Mouse (Mus musculus) kidney, postnatal 0 days (tissue): ENCODE measurements around the gene Mbd5. TPM values are rescaled to one million over a fixed set of nuclear protein-coding genes. Genes with fewer than 3 reads are reported as not detected.

ENCODE experiments used
- ATAC-seq: fragments of 200-750 bp; cut with Nextera tagmentation; replicated peaks from 2 replicates; pipeline ENCODE4 v1.8.0; 2017; ENCODE audit warnings: low read depth, moderate number of reproducible peaks, moderate TSS enrichment, moderate library complexity; ENCODE audit not compliant: low FRiP score
- DNase-seq: peaks from one replicate; pipeline ENCODE4 v3.0.0-alpha.2; 2016; ENCODE audit warnings: low spot score
- H3K27ac ChIP-seq: fragments of 300-500 bp; sonication (generic); 2 replicates; pipeline ENCODE4 v1.5.1; 2014; ENCODE audit warnings: mild to moderate bottlenecking
- H3K27me3 ChIP-seq: fragments of 300-500 bp; sonication (generic); 2 replicates; pipeline ENCODE4 v1.6.1; 2014; ENCODE audit warnings: low read length, mixed read lengths; ENCODE audit not compliant: insufficient read depth
- H3K36me3 ChIP-seq: fragments of 300-500 bp; sonication (generic); 2 replicates; pipeline ENCODE4 v1.6.1; 2014; ENCODE audit warnings: low read length, mixed read lengths; ENCODE audit not compliant: insufficient read depth
- H3K4me1 ChIP-seq: fragments of 300-500 bp; sonication (generic); replicated peaks from 2 replicates; pipeline ENCODE4 v1.6.1; 2014; ENCODE audit warnings: antibody characterized with exemption, low read length, mixed read lengths; ENCODE audit not compliant: insufficient read depth
- H3K4me2 ChIP-seq: fragments of 300-500 bp; sonication (generic); 2 replicates; pipeline ENCODE4 v1.6.1; 2014; ENCODE audit warnings: mild to moderate bottlenecking, low read length, moderate library complexity, mixed read lengths
- H3K4me3 ChIP-seq: fragments of 300-500 bp; sonication (generic); replicated peaks from 2 replicates; pipeline ENCODE4 v1.5.1; 2014; ENCODE audit warnings: low read depth, low read length
- H3K9ac ChIP-seq: fragments of 300-500 bp; sonication (generic); 2 replicates; pipeline ENCODE4 v1.6.1; 2014; ENCODE audit warnings: low read depth, low read length
- H3K9me3 ChIP-seq: fragments of 300-500 bp; sonication (generic); replicated peaks from 2 replicates; pipeline ENCODE4 v1.6.1; 2016; ENCODE audit warnings: low read length, inconsistent platforms, mixed read lengths
- CTCF ChIP-seq: IDR thresholded peaks from 2 replicates; pipeline ENCODE4 v1.5.1; 2016; ENCODE audit warnings: antibody characterized with exemption, low read depth, mild to moderate bottlenecking, moderate library complexity
- WGBS: fragments of 180-500 bp; shearing (Covaris S2); extraction: QIAGEN DNeasy Blood & Tissue Kit; methylation state at CpG from one replicate; pipeline ENCODE4 v1.1.7; 2014; 5-methylcytosine and 5-hydroxymethylcytosine counted together
- polyA plus RNA-seq: library from polyadenylated mRNA; unstranded; fragments of >200 nt; fragmentation: Nextera tagmentation; extraction: Ambion mirVana; gene quantifications from 2 replicates; pipeline ENCODE4 v1.2.1, GENCODE M21; 2015

Mbd5 gene
- polyA plus RNA-seq, 1 experiment from 2014 or later = 16.9 TPM

DNA sequence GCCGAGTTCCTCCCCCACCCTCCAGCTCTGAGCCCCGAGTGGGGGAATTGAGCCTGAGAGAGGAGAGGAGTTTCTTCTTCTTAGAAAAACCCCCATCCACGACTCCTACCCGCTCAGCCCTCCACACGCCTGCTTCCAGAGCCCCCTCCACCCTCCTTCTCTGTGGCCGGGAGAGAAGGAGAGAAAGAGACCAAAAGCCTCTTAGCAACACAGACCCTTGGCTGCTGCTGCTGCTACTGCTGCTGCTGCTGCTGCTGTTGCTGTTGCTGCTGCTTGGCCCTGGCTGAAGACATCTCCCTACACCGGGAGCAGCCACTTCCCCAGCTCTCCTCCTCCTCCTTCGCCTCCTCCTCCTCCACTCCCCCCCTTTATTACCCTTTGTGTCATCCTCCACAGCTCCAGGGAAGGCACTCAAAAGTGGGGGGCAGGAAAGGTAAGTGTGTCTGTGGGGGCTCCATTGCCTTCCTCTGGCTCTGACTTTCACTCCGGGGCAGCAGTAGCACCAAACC, 489 bp downstream of the Mbd5 start:
- Histone ChIP-seq H3K4me1 (0 out of 2 replicates have a peak, but pooled peaks cover 6% of the 10 kb centered on the region), H3K4me2 (peak overlapping the region; percentile 60), H3K9me3 (no peaks in the 10 kb centered on the region), H3K27ac (peak overlapping the region; percentile 98), H3K27me3 (no peaks in the 10 kb centered on the region), H3K36me3 (no peaks in the 10 kb centered on the region), H3K9ac (peak overlapping the region; percentile 88), H3K4me3 (peak overlapping the region; percentile 92)
- TF ChIP-seq CTCF = no peak
- ATAC-seq (peak; percentile 59), DNase-seq (peak; percentile 74)
- 0% methylated on average over 9 of the region's 9 CpGs for WGBS

DNA sequence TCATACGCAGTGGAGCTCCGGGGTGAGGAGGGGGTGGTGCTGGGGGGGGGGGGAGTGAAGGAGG, 776 bp downstream of the Mbd5 start, which contains the start of gene Orc4:
Gene Orc4, minus strand, starts transcription at position 26 of the 64 bp plus-strand sequence.
- WGBS = 0% methylated on average over 2 of the region's 2 CpGs

DNA sequence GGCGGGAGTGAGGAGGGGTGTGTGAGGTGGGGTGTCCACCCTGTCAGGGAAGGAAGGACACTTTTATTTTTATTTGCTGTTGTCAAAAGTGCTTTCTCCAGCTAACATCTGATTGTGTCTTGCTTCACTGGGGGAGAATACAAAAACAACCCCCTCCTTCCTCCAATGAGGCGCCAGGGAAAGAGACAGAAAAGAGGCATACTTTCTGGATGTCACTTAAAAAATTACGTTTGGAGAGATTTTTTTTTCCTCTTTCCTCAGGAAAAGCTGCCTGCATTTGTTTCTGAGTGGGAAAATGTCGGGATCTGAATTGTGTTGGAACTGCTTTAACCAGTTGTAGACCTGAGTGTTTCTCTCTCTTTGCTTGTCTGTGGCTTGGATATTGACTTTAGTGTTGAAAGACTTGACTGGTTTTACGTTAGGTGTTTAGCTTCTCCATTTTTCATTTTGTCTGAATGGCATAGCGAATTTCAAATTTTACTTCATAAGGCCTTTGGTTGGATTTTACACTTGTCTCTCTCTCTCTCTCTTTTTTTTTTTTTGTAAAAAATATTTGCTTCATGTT, 1.1 kb downstream of the Mbd5 start:
- DNase-seq (peak; percentile 49), ATAC-seq (no peak)
- TF ChIP-seq CTCF = no peak
- 0 out of 2 replicates have a peak, but pooled peaks cover 6% of the 10 kb centered on the region for H3K4me1 ChIP-seq
- H3K4me3 ChIP-seq = peak overlapping the region; percentile 92
- peak overlapping the region; percentile 60 for H3K4me2 ChIP-seq
- no peaks in the 10 kb centered on the region for H3K27me3 ChIP-seq
- no peaks in the 10 kb centered on the region for H3K9me3 ChIP-seq
- no peaks in the 10 kb centered on the region for H3K36me3 ChIP-seq
- peak overlapping the region; percentile 88 for H3K9ac ChIP-seq
- peak overlapping the region; percentile 98 for H3K27ac ChIP-seq
- WGBS = 4% methylated on average over 5 of the region's 6 CpGs

More for the DNA sequence above, 776 bp downstream of the Mbd5 start, which contains the start of gene Orc4:
- Histone ChIP-seq H3K27me3 (no peaks in the 10 kb centered on the region), H3K4me1 (0 out of 2 replicates have a peak, but pooled peaks cover 6% of the 10 kb centered on the region), H3K9ac (peak within 1 kb of the TSS; percentile 92), H3K27ac (peak within 1 kb of the TSS; percentile 98), H3K36me3 (no peaks in the 10 kb centered on the region), H3K4me3 (peak within 1 kb of the TSS; percentile 92), H3K9me3 (no peaks in the 10 kb centered on the region), H3K4me2 (peak within 1 kb of the TSS; percentile 68)
- ATAC-seq (no peak), DNase-seq (no peak)
- no peak for TF ChIP-seq CTCF

DNA sequence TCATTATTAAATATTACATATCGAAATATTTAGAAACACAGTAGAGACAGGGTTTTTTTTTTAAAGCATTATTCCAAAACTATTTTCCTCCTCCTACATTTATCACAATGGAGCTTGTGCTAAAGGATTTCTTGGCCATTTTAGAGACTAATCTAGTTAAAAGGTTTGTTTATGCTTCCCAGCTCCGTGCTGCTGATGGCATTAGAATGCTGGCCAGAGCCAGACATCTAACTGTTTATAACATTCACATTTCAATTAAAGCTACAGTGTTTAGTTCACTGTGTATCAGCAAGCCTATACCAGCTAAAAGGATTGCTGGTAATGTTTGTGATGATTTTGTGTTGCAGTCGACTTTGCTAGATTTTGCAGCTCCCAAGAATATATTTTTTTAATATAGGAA, 7.3 kb downstream of the Mbd5 start:
- H3K36me3 ChIP-seq = no peaks in the 10 kb centered on the region
- TF ChIP-seq CTCF = no peak
- no peaks in the 10 kb centered on the region for H3K4me1 ChIP-seq
- H3K9ac ChIP-seq = no peak overlapping the region
- DNase-seq = no peak
- 67% methylated on average over 3 of the region's 3 CpGs for WGBS
- ATAC-seq = no peak
- no peaks in the 10 kb centered on the region for H3K9me3 ChIP-seq
- H3K4me3 ChIP-seq = no peak overlapping the region
- H3K27me3 ChIP-seq = no peaks in the 10 kb centered on the region
- H3K4me2 ChIP-seq = no peak overlapping the region
- H3K27ac ChIP-seq = no peak overlapping the region

DNA sequence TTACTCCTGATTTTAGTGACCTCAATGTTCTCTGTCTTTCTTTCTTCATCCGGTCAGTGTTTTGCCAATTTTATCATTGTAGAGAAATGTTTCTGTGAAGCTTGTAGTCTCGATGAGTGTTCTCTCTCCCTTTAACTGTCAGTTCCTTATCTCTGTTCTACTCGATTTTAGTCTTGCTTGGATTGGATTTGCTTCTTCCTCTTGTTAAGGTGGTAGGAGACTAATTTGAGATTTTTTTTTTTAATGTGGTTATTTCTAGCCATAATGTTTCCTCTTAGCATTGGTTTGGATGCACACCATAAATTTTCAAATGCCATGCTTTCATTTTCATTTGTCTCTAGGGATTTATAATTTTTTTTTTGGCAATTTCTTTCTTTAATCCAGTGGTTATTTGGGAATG, 29.6 kb downstream of the Mbd5 start:
- ATAC-seq = no peak
- WGBS = 80% methylated on average over 3 of the region's 3 CpGs

DNA sequence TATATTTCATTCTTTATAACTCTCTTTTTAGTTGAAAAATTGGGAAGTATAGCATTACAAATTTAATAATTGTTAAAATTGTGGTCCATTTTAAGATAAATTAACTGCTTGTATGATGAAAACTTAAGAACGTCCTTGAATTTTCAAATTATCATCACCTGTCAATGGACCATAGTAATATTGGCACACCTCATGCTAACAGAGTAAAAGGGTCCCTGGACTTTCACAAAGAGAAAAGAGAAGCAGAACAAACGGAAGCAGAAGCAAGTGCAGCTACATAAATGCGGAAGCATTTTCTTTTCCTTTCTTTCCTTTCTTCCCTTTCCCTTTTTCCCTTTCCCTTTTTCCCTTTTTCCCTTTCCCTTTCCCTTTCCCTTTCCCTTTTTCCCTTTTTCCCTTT, 41.0 kb downstream of the Mbd5 start:
- Histone ChIP-seq H3K27me3 (no peaks in the 10 kb centered on the region), H3K27ac (no peak overlapping the region), H3K9me3 (no peaks in the 10 kb centered on the region), H3K4me2 (no peak overlapping the region), H3K36me3 (no peaks in the 10 kb centered on the region), H3K9ac (no peak overlapping the region), H3K4me1 (no peaks in the 10 kb centered on the region), H3K4me3 (no peak overlapping the region)
- ATAC-seq (no peak), DNase-seq (no peak)
- no peak for TF ChIP-seq CTCF
- 94% methylated on average over 3 of the region's 3 CpGs for WGBS

More for the DNA sequence above, 29.6 kb downstream of the Mbd5 start:
- no peak for TF ChIP-seq CTCF
- Histone ChIP-seq H3K27me3 (no peaks in the 10 kb centered on the region), H3K9me3 (no peaks in the 10 kb centered on the region), H3K36me3 (no peaks in the 10 kb centered on the region), H3K4me2 (no peak overlapping the region), H3K4me1 (no peaks in the 10 kb centered on the region), H3K4me3 (no peak overlapping the region), H3K27ac (no peak overlapping the region), H3K9ac (no peak overlapping the region)
- DNase-seq = no peak

DNA sequence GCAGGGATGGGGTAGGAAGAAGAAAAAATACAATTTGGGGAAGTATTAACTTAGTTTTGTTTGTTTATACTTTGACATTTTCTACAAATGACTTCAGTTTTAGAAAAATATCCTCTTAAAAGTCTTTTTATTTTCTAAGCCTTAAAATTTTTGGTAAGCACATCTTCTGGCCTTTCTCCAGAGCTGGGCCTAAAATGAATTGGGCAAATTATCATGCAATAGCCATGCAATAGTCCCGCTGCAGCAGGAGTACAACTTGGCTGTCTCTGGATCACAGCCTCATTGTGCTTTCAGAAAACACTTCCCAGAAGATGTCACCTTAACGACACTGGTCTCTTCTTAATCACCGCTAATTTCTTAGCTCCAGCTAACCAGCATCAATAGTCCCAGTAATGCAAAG, 91.2 kb downstream of the Mbd5 start:
- WGBS = 92% methylated on average over 3 of the region's 3 CpGs
- Histone ChIP-seq H3K9ac (no peak overlapping the region), H3K27ac (no peak overlapping the region), H3K4me2 (no peak overlapping the region), H3K27me3 (no peaks in the 10 kb centered on the region), H3K36me3 (no peaks in the 10 kb centered on the region), H3K4me1 (no peaks in the 10 kb centered on the region), H3K9me3 (peaks cover 5% of the 10 kb centered on the region; the same call in 1 of the 2 replicates), H3K4me3 (no peak overlapping the region)
- ATAC-seq = no peak
- no peak for TF ChIP-seq CTCF
- no peak for DNase-seq
